Mouse (Mus musculus) brain, embryonic 14.5 days (tissue): ENCODE data around the gene Itga5. TPM values are rescaled to one million over a fixed set of nuclear protein-coding genes. Genes with fewer than 3 reads are reported as not detected.

Source experiments
- DNase-seq: peaks from one replicate; pipeline ENCODE4 v3.0.0-alpha.2; 2011; ENCODE audit warnings: low read depth
- CTCF ChIP-seq: fragments of 200-500 bp; IDR thresholded peaks from 2 replicates; pipeline ENCODE4 v1.5.1; 2012; ENCODE audit warnings: inconsistent platforms, mild to moderate bottlenecking, moderate library complexity, borderline replicate concordance; ENCODE audit not compliant: insufficient read depth, insufficient read length; ENCODE audit errors: extremely low read depth
- POLR2A ChIP-seq: fragments of 200-500 bp; IDR thresholded peaks from 2 replicates; pipeline ENCODE4 v1.6.1; 2012; ENCODE audit warnings: mild to moderate bottlenecking, inconsistent platforms, borderline replicate concordance; ENCODE audit not compliant: poor library complexity, insufficient read depth, insufficient read length, severe bottlenecking; ENCODE audit errors: extremely low read depth
- polyA plus RNA-seq: library from polyadenylated mRNA; depleted of rRNA; stranded (reverse); fragments of >200 nt; gene quantifications from 2 replicates; pipeline ENCODE4 v1.2.3, GENCODE M21; 2012

The Itga5 gene
- polyA plus RNA-seq, 1 experiment, result 11.1 TPM

DNA sequence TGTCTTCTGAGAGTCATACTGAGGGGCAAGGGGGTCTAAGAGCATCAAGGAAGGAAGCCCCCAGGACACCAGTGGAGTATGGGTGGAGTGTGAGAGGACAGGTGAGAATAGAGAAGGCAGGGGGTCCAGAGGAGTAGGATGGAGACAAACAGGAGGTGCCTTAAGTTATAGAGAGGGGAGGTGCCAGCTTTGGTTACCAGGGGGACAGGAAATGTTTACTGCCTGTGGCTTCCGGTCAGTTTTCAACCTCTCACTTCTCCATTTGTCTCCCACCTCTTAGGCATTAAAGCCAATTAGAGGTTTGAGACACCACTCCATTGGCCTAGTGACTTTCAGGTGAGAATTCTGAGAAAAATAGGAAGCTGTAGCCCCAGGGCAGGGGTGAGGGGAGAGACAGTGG is 5.3 kb downstream of the Itga5 start:
- TF ChIP-seq CTCF (no peak), POLR2A (no peak)
- no peak for DNase-seq

DNA sequence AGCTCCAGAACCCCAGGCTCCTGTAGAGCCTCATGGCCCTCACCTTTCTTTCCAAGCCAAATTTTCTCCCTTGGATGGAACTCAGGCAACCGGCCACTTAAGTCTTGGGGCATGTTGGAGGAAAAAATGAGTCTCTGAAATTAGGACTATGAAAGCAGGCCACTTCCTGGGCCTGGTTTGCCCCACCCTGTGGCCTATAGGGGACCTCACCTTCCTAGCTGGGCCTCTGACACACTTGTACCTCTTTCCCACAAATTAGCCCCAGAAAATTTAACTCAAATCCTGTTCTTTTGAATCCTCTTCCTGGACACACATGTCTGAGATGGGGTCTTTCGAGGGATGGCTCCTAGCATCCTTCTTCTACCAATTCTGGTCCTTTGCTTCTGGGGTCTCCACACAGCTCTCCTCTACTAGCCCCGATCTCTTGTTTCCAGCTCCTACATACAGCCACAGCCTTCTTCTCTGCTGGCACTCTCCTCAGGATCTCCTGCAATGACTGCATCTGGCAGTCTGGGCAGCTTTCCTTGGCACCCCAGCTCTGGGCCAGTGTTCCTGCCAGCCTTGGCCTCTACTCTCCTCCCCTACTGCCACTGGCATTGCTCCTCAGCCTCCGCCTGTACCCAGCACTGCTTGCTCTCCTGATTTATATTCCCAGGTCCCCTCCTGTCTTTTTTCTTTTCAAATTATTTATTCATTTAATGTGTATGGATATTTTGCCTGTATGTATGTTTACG is 6.5 kb downstream of the Itga5 start:
- no peak for DNase-seq
- TF ChIP-seq CTCF, result no peak
- no peak for TF ChIP-seq POLR2A

DNA sequence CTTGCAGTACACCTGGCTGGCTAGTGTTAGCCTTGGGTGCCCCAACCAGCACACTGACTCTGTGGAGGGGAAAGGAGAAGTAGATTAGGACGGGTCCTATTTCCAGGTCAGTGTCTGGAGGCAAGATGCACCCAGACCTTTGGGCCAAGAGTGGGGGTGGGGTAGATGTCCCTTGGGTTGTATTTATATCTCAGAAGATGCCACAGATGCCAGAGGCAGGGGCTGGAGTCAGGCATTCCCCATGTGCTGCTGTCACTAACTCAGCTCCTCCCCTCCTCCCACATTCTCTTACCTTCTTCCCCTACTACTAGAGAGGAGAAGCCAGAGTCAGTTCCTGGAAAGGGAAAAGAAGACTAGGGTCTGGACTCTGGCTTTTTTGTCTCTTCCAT is 7.4 kb downstream of the Itga5 start:
- no peak for DNase-seq
- no peak for TF ChIP-seq CTCF
- no peak for TF ChIP-seq POLR2A

DNA sequence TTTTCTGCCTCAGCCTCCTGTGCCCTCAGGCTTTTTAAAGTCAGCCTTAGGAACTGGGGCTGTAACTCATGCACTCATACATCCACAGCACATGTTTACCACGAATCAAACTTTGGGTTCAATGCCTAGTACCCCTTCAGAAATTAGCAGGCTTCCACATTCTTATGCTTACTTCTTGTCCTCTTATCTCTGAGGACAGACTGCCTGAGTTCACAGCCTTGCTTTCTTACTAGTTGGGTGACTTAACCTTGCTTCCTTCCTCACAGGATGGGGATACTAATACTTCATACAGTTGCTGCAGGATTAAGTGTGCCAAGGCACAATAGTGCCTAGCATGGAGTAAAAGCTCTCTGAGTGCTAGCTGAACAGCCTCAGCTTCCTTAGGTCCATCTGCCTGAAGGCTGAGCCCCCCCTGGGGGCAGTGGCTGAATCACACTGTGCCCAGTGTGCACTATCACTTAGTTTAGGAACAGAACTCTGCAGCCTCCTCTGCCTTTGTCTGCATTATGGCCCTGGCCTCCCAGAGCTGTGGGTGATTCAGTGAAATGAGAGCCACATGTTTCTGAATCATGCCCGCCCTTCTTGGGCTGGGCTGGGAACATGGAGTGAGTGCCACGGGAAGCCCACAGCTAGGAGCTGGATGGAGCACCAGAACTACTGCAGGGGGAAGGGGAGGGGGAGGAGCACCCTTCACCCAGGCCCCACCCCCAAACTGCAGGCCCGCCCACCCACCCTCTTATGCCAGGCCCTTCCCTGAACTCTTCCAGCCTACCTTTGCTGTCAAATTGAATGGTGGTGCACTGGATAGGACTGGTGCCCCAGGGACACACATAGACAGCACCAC is 8.1 kb downstream of the Itga5 start:
- no peak for DNase-seq
- TF ChIP-seq POLR2A (no peak), CTCF (no peak)

DNA sequence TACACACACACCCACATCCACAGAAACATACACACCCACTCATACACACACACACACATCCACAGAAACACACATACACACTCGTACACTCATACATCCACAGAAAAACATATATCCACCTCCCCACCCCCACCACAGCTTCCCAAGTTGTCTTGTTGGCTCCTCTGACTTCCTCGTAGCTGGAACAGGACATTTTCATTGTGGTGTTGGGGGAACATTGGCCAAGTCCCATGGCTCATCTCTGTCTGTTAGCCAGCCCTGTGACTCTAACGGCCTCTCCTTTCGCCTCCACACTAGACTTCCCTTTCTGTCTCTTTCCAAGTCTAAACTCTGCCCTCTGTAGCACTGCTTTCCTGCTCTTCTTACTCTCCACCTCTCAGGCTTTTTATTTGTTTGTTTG is 8.7 kb downstream of the Itga5 start:
- DNase-seq, result no peak
- TF ChIP-seq CTCF, result no peak

DNA sequence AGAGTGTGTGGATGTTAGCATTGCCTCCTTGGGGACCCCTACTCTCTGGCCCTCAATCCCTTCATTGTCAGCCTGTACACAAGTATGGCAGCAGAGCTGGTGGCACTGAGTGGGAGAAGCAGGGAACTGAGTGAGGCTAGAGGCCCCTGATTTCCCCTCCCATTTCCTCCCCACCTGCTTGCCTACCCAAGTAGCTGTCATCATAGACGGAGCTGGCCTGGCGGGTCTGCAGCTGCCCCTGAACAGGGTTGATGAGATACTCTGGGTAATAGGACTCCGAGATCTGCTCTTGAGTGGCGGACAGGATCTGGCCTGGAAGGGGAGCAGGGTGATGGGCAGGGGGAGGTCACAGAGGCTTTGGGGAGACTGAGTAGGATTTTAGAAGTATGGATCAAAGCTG is 10.4 kb downstream of the Itga5 start:
- TF ChIP-seq CTCF (no peak), POLR2A (no peak)
- no peak for DNase-seq

DNA sequence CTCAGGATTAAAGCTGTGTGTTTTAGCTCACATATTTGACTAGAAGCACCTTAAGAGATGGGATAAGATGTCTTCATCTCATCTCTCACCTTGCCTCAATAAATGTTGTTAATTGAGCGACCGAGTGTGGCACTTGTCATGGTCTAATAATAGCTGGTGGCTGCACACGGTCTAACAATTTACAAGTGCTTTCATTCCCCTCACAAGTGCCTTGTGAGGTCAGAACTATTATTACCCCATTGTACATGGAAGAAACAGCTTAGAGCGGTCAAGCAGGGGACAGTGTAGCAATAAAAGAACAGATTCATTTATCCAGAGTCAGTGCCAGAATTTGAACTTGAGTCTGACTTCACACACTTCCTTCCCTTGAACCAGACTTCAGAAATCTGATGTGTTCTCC is 11.1 kb downstream of the Itga5 start:
- TF ChIP-seq CTCF (no peak), POLR2A (no peak)
- no peak for DNase-seq

DNA sequence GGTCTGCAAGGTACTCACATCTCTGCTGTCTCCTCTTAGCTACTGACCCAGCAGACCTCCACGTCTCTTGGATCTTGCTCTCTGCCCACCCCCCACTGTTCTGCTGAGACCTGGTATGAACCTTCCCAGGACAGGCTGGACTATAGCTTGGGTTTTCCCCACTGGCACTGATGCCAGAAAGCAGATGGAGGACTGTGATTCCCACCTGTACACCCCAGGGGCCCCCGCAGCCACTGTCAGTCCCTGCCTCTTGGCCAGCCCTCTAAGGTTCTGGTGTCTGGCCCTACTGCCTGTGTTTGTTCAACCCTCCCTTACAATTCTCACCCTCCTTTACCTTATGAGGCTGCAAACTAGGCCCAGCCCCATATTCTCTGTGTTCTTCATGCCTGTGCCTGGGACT is 11.9 kb downstream of the Itga5 start:
- no peak for DNase-seq
- no peak for TF ChIP-seq CTCF
- TF ChIP-seq POLR2A, result no peak

DNA sequence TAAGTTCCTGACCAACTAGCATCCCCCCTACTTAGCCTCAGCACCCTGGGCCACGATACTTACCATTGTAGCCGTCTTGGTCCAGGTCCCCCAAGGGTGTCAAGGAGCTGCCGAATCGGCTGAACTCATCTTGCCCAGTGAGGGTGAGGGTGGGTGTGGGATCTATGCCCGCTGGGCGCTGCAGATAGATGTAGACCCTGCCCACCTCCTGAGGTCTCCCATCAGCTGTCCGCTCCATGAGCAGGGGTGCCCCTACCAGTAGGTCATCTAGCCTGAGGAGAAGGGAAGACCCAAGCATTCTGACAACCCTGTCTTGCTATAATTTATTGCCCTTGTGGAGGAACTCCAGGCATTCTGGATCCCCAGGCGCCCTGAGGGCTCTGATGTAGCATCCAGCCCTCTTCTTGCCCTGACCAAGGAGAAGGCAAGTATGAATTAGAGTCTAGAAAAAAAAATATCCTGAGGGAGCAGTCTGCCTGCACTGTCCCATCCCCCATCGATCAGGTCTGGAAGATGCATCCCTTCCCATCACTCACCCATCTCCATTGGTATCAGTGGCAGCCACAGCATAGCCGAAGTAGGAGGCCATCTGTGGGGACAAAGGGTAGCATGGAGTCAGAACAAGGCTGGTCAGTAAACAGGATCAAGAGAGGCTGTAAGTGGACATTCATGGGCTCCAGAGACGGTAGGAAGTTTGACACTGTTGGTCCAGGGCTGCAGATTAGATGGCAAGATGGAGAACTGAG is 12.9 kb downstream of the Itga5 start:
- no peak for DNase-seq
- TF ChIP-seq CTCF, result no peak
- TF ChIP-seq POLR2A, result no peak

DNA sequence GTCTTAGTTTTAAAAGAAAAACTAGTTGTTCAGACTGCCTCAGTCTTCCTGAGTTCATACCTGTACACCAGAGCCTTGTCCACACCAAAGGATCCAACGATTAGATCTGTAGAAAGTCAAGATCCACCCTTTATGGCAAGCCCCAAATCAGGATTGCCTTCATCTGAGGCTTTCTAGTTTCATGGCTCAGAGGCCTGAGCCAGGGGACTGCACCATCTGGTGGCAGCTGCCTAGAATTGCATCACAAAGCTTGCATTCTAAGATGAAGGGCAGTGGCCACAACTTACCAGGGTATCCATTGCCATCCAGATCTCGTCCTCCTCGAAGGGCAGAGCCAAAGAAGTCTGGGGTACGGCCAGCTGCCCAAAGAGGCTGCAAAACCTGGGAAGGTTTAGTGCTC is 13.7 kb downstream of the Itga5 start:
- TF ChIP-seq POLR2A, result no peak
- TF ChIP-seq CTCF, result peak; percentile 84
- DNase-seq, result peak; percentile 75

DNA sequence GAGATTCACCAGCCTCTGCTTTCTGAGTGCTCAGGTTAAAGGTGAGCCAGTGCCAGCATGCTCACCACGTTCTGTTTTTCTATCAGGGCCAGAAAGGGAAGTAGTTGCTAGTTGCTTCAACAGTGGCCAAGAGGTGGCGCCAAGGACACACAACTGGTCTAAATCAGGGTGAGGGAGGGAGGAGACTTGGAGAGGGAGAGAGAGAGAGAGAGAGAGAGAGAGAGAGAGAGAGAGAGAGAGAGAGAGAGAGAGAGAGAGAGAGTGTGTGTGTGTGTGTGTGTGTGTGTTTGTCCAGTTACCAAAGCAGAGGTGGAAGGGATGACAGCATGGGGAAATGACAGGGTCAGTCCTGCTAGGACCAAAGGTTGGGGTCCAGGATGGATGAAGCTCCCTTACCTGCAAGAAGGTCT is 19.3 kb downstream of the Itga5 start:
- TF ChIP-seq POLR2A (no peak), CTCF (peak; percentile 62; the same call in 1 of the 2 replicates)
- peak; percentile 87 for DNase-seq
